Mouse (Mus musculus) right cerebral cortex, postnatal 4 days (tissue): Measurements from ENCODE around the gene Olfr92.
"Not testable (repeated sequence)": the region's sequence is repeated elsewhere in the genome, so short reads cannot be mapped to it uniquely, and the experiment has no call there.

Source experiments
- DNase-seq: peaks from one replicate; pipeline ENCODE4 v3.0.0-alpha.2; 2022

Gene Olfr92

DNA sequence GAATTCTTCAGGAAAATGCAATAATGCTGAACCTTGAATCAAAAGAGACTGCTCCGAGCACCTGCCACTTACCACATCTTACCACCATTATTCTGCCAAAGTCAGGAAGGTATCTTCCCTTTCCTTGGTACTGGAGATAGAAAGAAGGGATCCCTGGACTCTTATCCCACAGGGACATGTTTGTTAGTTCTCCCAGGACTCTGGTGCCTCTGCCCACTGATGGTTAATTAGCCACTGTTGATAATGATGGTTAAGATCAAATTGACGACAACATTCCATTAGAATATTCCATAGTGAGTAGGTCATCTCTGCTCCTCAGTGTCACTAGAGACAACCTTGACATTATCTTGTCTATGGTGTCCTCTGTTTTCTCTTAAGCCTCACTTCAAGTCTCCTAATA, at the start of gene Olfr92:
Olfr92 (minus strand) TSS at position 101 of the 400 bp plus-strand sequence.
- DNase-seq, result no peak

DNA sequence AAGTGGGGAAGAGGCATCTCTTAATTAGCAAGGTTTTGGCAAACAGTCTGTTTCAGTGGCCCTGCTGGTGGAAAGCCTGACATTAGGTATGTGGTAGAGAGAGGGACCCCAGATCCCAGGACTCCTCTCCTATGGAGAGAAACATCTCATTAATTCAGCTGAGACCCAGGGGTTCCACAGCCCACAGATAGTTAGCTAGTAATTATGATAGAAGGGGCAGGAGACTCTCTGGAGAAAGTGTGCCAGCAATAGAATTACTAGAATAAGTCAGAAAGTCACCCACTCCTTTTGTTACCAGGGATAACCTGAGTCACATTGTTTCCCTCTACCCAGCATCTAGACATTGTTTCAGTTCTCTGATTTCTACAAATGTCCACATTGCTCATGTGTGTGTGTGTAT, 41.5 kb upstream of the Olfr92 start, which contains the start of gene Olfr93:
Olfr93 (minus strand) TSS at position 101 of the 400 bp plus-strand sequence.
- no peak for DNase-seq

DNA sequence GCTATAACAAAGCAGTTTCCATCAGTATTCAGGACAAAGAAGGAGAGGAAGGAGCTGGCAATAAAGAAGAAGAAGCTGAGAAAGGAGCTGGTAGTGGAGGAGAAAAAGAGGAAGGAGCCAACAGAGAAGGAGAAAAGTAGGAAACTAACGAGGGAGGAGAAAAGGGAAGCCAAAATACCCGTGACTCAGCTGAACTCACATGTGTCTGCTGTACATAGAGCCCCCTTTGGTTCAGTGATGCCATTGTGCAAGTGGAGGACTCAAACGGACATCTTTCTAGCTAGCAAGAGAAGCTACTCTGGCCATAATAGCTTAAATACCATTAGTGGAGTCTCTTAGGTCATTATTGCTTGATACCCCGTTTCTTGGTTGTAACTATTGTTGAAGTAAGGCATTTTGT, 11.5 kb upstream of the Olfr92 start:
- not testable (repeated sequence) for DNase-seq

DNA sequence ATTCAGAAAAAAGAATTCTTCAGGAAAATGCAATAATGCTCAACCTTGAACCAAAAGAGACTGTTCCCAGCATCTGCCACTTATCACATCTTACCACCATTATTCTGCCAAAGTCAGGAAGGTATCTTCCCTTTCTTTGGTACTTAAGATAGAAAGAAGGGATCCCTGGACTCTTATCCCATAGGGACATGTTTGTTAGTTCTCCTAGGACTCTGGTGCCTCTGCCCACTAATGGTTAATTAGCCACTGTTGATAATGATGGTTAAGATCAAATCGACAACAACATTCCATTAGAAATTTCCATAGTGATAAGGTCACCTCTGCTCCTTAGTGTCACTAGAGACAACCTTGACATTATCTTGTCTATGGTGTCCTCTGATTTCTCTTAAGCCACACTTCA, 21.7 kb downstream of the Olfr92 start, which contains the start of gene Olfr91:
Olfr91 (minus strand) TSS at position 101 of the 400 bp plus-strand sequence.
- DNase-seq, result no peak

DNA sequence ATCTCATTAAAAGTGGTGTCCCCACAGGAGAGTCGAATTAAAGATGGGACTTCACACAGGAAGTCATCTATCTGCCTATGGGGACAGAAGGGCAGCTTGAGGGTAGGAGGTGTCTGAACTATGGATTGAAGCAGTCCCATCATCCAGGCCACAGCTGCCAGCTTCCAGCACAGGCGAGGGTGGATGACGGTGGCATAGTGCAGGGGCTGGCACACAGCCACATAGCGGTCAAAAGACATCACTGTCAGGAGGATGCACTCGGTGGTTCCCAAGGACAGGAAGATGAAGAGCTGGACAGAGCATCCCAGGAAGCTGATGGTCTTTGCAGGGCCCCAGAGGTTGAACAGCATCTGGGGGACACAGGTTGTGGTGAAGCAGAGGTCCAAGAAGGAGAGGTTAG, 26.6 kb downstream of the Olfr92 start:
- no peak for DNase-seq

DNA sequence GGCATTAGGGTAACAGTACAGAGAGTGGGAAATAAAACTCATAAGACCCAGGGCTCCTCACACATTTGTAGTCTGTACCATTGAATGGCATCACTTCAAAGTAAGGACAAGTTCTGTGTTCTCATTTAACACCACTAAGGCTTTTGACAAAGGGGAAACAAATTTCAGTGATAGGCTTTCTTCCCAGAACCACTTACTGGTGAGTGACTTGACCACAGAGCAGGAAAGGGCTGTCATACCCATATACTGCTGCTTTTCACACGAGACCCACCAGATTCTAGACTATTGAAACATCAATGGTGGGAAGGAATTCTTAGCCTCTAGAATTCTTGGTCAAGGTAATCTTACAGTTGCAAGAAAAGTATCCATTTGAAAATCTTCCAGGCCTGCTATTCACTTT, 27.7 kb downstream of the Olfr92 start:
- no peak for DNase-seq

DNA sequence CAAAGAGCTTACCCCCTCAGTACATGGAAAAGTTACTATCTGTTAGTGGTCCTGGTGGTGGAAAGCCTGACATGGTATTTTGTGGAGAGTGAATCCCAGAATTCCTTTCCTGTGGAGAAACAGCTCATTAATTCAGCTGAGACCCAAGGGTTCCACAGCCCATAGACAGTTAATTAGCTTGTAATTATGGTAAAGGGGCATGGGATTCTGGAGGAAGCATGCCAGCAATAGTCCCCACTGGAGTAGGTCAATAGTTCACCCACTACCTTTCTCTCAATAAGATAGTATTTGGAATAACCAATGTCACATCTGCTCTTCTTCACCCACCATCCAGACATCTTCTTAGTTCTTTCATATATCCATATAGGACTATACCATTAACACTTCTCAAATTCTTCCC, 31.5 kb downstream of the Olfr92 start, which contains the start of gene Olfr90:
Olfr90 (minus strand) TSS at position 101 of the 400 bp plus-strand sequence.
- no peak for DNase-seq

DNA sequence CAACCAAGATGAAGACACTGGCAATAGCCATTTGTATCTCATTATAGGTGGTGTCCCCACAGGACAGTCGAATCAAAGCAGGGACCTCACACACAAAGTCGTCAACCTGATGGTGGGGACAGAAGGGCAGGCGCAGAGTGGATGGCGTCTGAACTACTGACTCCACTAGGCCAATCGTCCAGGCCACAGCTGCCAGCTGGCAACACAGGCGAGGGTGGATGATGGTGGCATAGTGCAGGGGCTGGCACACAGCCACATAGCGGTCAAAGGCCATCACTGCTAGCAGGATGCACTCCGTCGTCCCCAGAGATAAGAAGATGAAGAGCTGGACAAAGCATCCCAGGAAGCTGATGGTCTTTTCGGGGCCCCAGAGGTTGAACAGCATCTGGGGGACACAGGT, 34.3 kb downstream of the Olfr92 start:
- no peak for DNase-seq

DNA sequence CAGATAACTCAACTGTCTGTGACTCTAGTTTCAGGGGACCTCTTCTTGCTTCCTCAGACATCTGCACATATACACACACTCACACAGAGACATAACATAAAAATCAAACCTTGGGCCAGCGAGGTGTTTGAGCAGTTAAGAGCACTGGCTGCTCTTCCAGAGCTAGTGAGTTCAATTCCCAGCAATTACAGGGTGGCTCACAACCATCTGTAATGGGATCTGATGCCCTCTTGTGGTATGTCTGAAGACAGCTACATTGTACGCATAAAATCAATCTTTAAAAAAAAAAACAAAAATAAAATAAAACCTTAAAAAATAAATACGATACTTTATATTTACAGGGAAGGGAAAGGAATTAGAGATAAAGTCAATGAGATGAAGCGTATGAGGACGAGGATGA, 35.3 kb downstream of the Olfr92 start:
- no peak for DNase-seq

DNA sequence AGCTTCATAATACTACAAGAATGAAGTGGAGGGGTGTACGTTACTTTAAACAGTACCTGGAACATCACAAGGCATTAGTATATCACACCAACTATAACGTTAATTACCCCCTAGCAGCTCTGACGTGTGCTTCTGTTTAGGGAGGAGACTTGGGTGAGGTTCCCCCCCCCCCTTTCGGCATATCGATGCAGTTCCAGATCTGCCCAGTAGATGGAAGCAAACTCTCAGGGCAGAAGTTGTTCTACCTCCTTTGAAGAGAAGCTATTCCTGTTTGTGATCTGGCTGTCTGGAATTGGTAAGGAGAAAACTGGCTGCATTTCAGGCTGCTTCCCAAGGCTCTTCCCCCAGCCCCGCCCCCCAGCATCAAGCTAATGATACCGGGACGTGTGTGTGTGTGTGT, 36.6 kb downstream of the Olfr92 start:
- peak; percentile 72 for DNase-seq

DNA sequence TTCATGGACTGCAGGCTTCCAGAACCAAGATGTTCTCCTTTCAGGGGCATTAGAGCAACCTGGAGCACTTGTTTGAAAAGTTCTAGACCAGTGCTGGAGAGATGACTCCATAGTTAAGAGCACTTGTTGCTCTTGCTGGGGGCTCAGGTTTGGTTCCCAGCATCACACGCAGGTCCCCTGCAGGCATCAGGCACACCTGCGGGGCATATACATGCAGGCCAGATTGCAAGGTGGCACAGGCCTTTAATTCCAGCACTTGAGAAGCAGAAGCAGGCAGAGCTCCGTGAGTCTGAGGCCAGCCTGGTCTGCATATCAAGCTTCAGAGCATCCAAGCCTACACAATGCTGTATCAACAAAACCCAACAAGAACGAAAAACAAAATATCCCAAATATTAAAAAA, 38.2 kb downstream of the Olfr92 start:
- DNase-seq, result no peak

DNA sequence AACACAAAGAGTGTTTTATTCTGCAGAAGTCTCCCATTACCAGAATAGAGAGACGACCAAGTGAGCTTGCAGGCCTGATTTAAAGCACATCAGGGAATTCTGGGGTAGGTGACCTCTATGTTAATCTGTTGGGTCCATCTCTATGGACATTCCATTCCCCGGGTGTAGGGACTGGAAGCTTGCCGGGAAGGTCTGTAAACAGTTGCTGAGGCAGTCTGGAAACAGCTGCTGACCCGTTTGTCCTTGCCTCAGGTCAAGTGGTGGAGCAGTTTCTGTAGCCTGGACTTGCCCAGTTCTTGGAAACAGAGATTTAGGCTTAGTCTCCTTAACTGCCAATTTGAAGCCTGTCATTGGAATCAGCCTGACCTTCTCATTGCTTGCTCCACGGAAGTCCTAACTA, 39.8 kb downstream of the Olfr92 start:
- DNase-seq, result no peak

DNA sequence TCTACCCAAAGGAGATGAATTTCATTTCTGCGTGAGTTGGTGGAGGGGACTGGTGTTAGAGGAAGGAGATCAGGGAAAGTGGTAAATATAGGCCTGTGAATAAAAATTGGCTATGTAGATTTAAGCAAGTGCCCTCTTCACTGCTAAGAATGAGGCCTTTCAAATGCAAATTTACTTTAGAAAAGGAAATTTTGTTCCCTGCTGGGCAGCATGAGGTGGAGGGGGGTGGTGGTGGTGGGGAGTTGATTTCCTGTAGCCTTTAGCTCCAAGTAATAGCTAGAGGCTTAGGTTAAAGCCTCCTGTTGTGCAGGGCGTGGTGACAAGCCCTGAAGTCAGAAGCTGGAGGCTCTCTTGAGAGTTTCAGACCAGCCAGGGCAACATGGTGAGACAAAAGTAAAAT, 40.9 kb downstream of the Olfr92 start:
- no peak for DNase-seq

DNA sequence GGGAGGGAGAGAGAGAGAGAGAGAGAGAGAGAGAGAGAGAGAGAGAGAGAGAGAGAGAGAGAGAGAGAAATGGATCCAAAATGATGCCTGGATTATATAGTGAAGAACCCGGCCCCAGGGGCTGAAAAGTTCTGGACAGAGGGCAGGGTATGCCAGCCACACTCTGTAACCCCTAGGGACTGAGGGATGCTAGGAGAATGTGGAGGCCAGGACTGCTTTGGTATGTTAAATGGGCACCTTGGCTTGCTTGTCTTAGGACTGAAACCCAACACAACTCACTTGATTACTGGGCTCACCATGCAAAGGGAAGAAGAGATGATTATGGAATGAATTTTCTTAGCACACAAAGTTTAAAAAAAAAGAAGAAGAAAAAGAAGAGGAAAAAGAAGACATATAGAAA, 41.7 kb downstream of the Olfr92 start:
- no peak for DNase-seq

DNA sequence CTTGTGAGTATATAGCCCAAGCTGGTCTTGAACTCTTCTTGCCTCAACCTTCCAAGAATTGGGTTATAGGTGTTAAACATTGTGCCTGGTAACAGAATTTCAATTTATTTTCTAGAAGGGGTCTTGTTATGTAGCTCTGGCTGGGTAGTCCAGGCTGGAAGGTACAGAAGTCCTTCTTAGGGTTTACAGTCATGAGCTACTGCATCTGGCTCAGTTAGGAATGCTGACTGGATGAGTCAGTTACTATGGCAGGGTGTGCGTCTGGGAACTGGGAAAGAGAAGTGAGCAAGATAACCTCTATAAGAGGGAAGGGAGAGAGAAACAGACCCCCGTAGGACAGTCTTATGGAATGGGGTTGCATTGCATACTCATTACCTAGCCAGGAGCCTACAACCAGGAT, 44.1 kb downstream of the Olfr92 start:
- no peak for DNase-seq

DNA sequence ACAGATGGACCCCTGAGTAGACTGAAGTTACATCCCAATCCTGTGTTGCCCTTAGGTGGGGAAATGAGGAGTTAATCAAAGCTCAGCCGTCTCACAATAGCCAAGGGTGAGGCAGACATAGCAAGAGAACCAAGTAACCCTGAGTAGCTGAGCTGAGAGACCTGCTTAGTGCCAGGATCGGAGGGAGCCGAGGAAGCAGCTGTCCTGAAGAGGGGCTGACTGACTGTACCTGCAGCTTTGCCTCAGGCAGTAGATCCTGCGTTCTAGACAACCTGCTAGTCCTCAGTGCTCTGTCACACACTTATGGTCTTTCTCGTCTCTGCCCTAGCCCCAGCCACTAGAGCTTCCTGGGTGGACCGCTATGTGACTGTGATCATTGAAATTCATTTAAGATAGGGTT, 44.7 kb downstream of the Olfr92 start:
- no peak for DNase-seq

DNA sequence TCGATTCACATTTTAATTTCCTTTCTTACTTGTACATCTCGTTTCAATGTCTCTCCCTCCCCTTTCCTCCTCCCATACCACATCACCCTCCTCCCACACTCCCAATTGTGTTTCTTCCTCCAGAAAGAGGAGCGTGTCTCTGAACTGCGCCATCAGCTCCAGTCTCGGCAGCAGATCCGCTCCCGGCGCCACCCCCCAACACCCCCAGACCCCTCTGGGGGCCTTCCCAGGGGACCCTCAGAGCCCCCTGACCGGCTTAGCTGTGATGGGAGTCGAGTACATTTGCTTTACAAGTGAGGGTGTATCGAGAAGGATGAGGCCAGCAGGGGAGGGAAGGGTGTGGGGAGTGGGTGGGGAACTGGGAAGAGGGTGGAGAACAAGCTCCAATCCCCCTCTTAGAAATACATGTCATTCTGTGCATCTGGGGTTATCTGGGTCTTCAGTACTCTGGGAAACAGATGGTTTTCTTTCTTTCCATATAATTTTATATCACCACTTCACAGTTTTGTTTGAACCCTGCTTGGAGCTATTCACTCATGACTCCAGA, 47.1 kb downstream of the Olfr92 start:
- no peak for DNase-seq

DNA sequence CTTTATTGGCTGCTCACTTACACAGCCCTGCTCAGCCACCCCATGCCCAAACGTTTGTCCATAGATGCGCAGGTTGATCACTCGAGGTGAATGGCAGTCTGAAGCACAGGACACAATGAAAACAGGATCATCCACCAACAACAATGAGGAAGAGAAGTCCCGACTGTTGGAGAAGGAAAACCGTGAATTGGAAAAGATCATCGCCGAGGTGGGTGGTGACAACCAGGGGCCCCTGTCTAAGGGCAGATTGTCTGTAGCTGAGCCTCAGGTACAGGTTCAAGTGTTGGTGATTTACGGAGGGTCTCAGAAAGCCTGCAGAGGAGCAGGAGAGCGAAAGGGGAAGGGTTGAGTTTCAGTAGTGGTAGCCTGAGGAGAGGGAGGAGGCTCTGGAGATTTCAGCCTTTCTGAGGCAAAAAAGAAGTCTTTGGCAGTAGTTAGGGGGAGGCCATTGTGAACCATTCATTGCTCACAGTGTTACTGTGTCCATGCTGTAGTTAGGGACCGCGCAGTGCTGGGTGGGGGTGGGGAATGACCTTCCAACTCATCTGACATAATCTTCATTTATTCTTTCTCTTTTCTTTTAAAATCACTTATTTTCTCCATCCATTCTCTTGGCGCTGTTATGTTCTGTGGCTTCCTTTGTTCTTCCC, 47.7 kb downstream of the Olfr92 start:
- DNase-seq, result no peak

DNA sequence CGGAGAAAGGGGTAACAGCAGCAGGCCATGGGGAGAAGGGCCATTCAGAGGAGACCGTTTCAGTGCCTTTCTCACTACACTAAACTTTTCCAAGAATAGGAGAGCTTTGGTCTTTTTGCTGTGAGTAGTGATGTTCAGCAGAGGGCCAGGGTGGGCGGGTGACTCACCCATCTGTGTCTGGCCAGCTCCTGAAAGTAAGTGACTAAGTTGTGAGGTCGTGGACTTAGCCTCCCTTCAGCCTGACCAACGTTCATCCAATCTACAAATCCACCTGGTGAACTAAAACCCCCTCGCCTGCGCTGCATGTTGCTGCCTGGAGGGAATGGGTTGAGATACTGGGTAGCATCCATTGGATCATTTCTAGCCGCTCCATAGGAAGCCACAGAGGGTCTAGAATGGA, 49.8 kb downstream of the Olfr92 start:
- no peak for DNase-seq

DNA sequence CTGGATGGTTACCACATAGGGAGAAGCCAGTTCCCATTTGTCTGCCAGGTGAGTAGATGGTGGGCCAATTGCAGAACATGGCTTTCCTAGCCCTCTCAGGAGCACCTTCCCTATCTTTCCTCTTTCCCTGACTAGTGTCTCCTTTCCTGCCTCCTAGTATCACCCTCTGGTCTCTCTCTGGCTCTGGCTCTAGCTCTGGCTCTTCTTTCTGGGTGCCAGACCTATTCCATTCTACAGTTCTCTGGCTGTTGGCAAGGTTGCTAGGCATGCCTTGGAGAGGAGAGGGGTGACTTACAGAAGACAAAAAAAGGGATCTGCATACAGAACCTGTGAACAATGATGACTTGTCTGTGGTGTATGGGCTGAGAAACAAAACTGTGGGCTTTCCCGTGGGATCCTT, 52.0 kb downstream of the Olfr92 start:
- no peak for DNase-seq

DNA sequence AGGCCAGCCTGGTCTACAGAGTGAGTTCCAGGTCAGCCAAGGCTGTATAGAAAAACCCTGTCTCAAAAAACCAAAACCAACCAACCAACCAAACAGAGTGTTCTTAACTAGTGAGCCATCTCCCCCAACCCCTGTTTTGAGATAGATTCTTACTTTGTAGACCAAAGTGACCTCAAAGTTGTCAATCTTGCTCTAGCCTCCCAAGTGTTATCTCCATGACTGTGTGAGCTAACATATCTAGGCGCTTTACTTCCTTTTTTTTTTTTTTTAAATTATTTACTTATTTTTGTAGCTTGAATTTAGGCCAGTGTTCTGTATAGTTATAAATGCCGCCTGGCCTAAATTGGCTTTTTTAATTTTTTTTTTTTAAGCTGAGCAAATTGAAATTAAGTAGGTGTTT, 53.9 kb downstream of the Olfr92 start:
- no peak for DNase-seq

DNA sequence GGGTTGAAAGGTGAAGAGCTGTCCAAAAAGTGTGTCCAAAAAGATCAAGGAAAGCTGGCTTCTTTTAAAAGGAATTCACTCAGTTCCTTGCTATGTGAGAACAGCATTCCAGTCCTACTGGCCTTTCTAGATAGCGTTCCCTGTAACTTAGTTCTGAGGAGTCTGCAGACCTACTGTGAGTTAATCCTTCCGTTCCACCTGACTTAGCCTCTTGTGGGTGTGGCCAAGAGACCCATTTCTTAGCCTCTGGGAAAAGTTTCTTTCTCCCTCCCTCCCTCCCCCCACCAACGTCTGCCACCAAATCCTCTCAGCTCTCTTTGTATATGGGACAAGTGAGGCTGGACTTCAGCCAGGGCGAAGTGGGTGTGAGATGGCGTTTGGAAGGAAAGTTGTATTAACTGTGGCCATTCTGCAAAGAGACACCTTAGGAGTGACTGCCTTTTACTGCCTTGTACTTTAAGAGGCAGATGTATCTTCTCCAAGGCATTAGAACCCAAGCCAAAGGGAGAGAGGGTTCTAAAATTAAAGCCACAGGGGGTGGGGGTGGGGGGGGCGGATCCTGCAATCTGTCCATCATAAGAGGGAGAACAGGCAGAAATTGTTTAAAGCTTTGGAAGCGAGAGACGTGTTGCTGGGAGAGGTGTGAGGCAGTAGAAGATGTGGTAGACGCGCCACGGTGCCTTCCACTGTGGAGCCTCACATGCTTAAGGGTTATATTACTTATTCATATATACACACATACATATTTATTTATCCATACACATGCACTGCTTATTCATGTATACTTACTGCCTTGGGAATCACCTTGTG, 56.0 kb downstream of the Olfr92 start:
- no peak for DNase-seq

DNA sequence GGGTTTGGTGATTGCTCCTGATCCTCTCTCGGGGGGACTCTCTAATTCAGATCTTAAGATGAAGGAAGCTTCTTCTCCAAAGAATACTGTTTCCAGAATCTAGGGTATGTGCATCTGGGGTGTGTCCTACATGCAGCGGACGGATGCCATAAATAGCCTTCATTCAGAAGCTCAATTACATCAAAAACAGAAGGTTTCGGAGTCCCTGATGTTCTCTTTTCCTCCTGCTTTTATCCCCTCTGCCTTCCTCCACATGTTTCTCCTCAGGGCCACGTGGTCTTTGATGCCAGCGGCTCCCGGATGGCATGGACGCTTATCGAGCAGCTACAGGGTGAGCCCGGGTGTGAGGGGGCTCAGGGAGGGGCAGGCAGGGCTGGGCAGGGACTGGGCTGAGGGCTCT, 56.8 kb downstream of the Olfr92 start:
- no peak for DNase-seq

DNA sequence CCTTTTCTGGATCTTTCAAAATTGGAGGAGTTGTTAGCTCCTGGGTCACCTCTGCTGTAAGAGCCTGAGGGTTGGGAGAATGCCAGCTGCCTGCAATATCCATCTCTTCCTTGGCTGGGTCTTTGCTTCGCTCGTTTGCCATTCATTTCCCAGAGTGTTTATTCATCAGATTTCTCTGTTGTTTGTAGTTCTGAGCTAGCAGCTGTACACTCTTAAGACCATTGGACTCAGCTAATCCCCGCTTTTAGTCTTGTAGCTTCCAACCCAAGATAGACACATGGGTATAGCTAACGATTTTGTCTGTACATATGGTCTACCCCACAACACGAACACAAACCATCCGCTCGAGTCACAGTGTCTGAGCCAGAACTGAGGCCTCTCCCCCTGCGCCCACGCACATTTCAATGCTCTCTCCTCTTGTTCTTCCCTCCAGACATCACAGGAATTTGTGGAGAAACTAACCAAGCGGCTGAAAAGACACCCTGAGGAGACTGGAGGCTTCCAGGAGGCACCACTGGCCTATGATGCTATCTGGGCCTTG, 57.7 kb downstream of the Olfr92 start:
- no peak for DNase-seq
